Mouse (Mus musculus): Measurements from ENCODE around the gene Cpeb3. TPM values are rescaled to one million over a fixed set of nuclear protein-coding genes. Genes with fewer than 3 reads are reported as not detected.
A peak's percentile ranks its signal among the peaks of the same experiment; 100 is the strongest.

Gene Cpeb3
- total and polyA plus RNA-seq, 2 experiments from 2014 or later: 10.3 to 23.7 TPM

- peak overlapping the region; percentile 27 for H3K27ac ChIP-seq
- DNase-seq (ENCODE audit: low spot score): peak; percentile 23
- 13% methylated on average over 8 of the region's 8 CpGs for WGBS
- H3K4me2 ChIP-seq (ENCODE audit: low read depth, low read length): no peak overlapping the region
- no peaks in the 10 kb centered on the region for H3K9me3 ChIP-seq (ENCODE audit: low read length)
- H3K36me3 ChIP-seq (ENCODE audit: insufficient read depth, low read length): no peaks in the 10 kb centered on the region
- ATAC-seq: peak; percentile 38; the same call in 1 of the 2 replicates
- no peaks in the 10 kb centered on the region for H3K4me1 ChIP-seq (ENCODE audit: insufficient read depth, low read length)
- H3K27me3 ChIP-seq (ENCODE audit: insufficient read depth, low read length): no peaks in the 10 kb centered on the region
- TF ChIP-seq CTCF (IDR thresholded peaks at IDR 0.05; ENCODE audit: low read depth): no peak
- no peak overlapping the region for H3K4me3 ChIP-seq (ENCODE audit: low read length)
- H3K9ac ChIP-seq (replicated peaks; ENCODE audit: low read length): no peak overlapping the region
These were observed 118.0 kb downstream of the Cpeb3 start for GRCm38 (mm10) chr19:37090146-37091061.

DNA sequence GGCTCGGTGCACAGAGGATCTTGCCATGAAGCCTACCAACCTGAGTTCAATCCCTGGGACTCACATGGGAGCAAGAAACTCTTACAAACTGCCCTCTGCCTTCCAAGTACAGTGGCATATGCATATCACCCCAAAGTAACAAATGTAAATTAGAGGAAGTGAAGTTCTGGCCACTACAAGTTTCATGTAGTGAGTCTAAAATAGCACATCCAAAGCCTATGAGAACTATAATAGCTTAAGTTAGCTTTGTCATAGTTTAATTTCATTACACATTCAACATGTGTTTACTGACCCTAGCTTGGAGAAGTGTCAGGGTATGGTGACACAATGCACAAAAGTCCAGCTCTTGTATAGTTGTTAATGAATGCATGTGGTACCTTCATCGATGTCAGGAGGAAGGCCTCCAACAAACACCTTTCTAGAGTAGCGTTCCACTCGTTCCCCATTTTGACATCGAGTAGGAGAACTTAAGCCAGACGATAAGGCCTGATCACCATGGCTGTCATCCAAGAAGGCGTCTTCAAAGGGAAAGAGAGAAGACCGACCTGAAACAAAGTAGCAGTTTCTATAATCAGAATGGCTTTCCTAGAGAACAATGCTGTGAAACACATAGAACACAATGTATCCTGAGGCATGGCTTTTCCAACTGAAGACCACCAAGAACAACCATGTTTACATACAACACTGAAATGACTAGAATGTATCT, 120.2 kb downstream of the Cpeb3 start:
- Histone ChIP-seq H3K9me3 (ENCODE audit: low read length) (no peaks in the 10 kb centered on the region), H3K4me3 (ENCODE audit: low read length) (no peak overlapping the region), H3K36me3 (ENCODE audit: insufficient read depth, low read length) (no peaks in the 10 kb centered on the region), H3K27ac (no peak overlapping the region), H3K4me2 (ENCODE audit: low read depth, low read length) (no peak overlapping the region), H3K27me3 (ENCODE audit: insufficient read depth, low read length) (no peaks in the 10 kb centered on the region), H3K4me1 (ENCODE audit: insufficient read depth, low read length) (no peaks in the 10 kb centered on the region), H3K9ac (replicated peaks; ENCODE audit: low read length) (no peak overlapping the region)
- WGBS: 84% methylated on average over 8 of the region's 8 CpGs
- DNase-seq (ENCODE audit: low spot score) (no peak), ATAC-seq (no peak)
- no peak for TF ChIP-seq CTCF (IDR thresholded peaks at IDR 0.05; ENCODE audit: low read depth)

- ATAC-seq: no peak
- Histone ChIP-seq H3K9me3 (ENCODE audit: low read length) (no peaks in the 10 kb centered on the region), H3K36me3 (ENCODE audit: insufficient read depth, low read length) (no peaks in the 10 kb centered on the region), H3K4me3 (ENCODE audit: low read length) (no peak overlapping the region), H3K27ac (no peak overlapping the region), H3K4me1 (ENCODE audit: insufficient read depth, low read length) (no peaks in the 10 kb centered on the region), H3K4me2 (ENCODE audit: low read depth, low read length) (no peak overlapping the region), H3K27me3 (ENCODE audit: insufficient read depth, low read length) (no peaks in the 10 kb centered on the region), H3K9ac (replicated peaks; ENCODE audit: low read length) (no peak overlapping the region)
- DNase-seq (ENCODE audit: low spot score): no peak
- TF ChIP-seq CTCF (IDR thresholded peaks at IDR 0.05; ENCODE audit: low read depth): no peak
- WGBS: 61% methylated on average over 3 of the region's 3 CpGs
These were observed 123.9 kb downstream of the Cpeb3 start for GRCm38 (mm10) chr19:37084546-37084945.

GRCm38 (mm10) chr19:37081467-37081866, 126.9 kb downstream of the Cpeb3 start:
- ATAC-seq (no peak), DNase-seq (ENCODE audit: low spot score) (no peak)
- no peaks in the 10 kb centered on the region for H3K9me3 ChIP-seq (ENCODE audit: low read length)
- H3K4me3 ChIP-seq (ENCODE audit: low read length): no peak overlapping the region
- H3K4me1 ChIP-seq (ENCODE audit: insufficient read depth, low read length): no peaks in the 10 kb centered on the region
- H3K27ac ChIP-seq: no peak overlapping the region
- 62% methylated on average over 6 of the region's 6 CpGs for WGBS
- no peaks in the 10 kb centered on the region for H3K27me3 ChIP-seq (ENCODE audit: insufficient read depth, low read length)
- no peak overlapping the region for H3K9ac ChIP-seq (replicated peaks; ENCODE audit: low read length)
- no peak overlapping the region for H3K4me2 ChIP-seq (ENCODE audit: low read depth, low read length)
- no peaks in the 10 kb centered on the region; the same call in 1 of the 2 replicates for H3K36me3 ChIP-seq (ENCODE audit: insufficient read depth, low read length)
- TF ChIP-seq CTCF (IDR thresholded peaks at IDR 0.05; ENCODE audit: low read depth): peak; percentile 29

DNA sequence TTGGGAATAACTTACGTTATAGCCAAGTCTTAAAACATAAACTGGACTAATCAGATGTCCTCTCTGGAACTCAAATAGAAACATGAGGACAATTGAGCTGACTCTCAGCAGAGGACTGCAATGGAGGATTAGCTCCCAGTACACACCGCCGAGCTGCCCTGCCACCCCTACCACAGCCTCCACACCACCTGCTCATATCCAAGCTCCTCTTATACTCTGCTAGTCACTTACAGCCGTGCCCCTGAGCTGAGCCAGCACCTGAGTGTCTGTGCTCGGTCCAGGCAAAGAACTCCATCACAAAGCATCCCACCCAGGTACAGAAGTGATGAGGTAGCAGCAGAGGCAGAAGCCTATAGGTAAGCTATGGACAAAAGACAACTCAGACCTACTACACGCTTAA, 129.2 kb downstream of the Cpeb3 start:
- H3K4me1 ChIP-seq (ENCODE audit: insufficient read depth, low read length): no peaks in the 10 kb centered on the region
- no peak overlapping the region for H3K4me2 ChIP-seq (ENCODE audit: low read depth, low read length)
- TF ChIP-seq CTCF (IDR thresholded peaks at IDR 0.05; ENCODE audit: low read depth): no peak
- WGBS: 82% methylated on average over 6 of the region's 6 CpGs
- H3K27me3 ChIP-seq (ENCODE audit: insufficient read depth, low read length): no peaks in the 10 kb centered on the region
- ATAC-seq: no peak
- H3K4me3 ChIP-seq (ENCODE audit: low read length): no peak overlapping the region
- H3K27ac ChIP-seq: no peak overlapping the region
- no peaks in the 10 kb centered on the region; the same call in 1 of the 2 replicates for H3K36me3 ChIP-seq (ENCODE audit: insufficient read depth, low read length)
- H3K9ac ChIP-seq (replicated peaks; ENCODE audit: low read length): no peak overlapping the region
- DNase-seq (ENCODE audit: low spot score): no peak
- no peaks in the 10 kb centered on the region for H3K9me3 ChIP-seq (ENCODE audit: low read length)

- 89% methylated on average over 1 of the region's 1 CpGs for WGBS
- Histone ChIP-seq H3K9ac (replicated peaks; ENCODE audit: low read length) (no peak overlapping the region), H3K4me3 (ENCODE audit: low read length) (no peak overlapping the region), H3K27ac (0 out of 2 replicates have a peak overlapping the region, but pooled peaks have one; percentile 26), H3K4me2 (ENCODE audit: low read depth, low read length) (no peak overlapping the region), H3K4me1 (ENCODE audit: insufficient read depth, low read length) (no peaks in the 10 kb centered on the region), H3K9me3 (ENCODE audit: low read length) (no peaks in the 10 kb centered on the region), H3K36me3 (ENCODE audit: insufficient read depth, low read length) (no peaks in the 10 kb centered on the region; the same call in 1 of the 2 replicates), H3K27me3 (ENCODE audit: insufficient read depth, low read length) (no peaks in the 10 kb centered on the region)
- ATAC-seq: no peak
- no peak for TF ChIP-seq CTCF (IDR thresholded peaks at IDR 0.05; ENCODE audit: low read depth)
- DNase-seq (ENCODE audit: low spot score): no peak
These were observed 129.8 kb downstream of the Cpeb3 start for GRCm38 (mm10) chr19:37078571-37078970.

Measured in hindbrain, postnatal 0 days (tissue).